Mouse (Mus musculus) liver, adult 2 months (tissue): ENCODE results near the gene Lekr1.

Experiments
- CTCF ChIP-seq: fragments of 200-500 bp; IDR thresholded peaks from 2 replicates; pipeline ENCODE4 v1.5.1; 2011; ENCODE audit warnings: low read depth, low read length, control low read depth
- POLR2A ChIP-seq: fragments of 200-500 bp; IDR thresholded peaks from 2 replicates; pipeline ENCODE4 v1.6.1; 2011; ENCODE audit warnings: low read length, control low read depth; ENCODE audit not compliant: insufficient read depth; ENCODE audit errors: extremely low read depth

GRCm38 (mm10) chr3:65617507-65617906 is 48.5 kb upstream of the Lekr1 start:
- TF ChIP-seq CTCF, result no peak
- no peak for TF ChIP-seq POLR2A
